Mouse (Mus musculus) cerebellum, adult 9-11 months (tissue): ENCODE results near the gene Nanos1.

ENCODE experiments used
- DNase-seq: peaks from one replicate; pipeline ENCODE4 v3.0.0; 2022

The Nanos1 gene

GRCm38 (mm10) chr19:60789452-60789851 is 33.7 kb downstream of the Nanos1 start:
- DNase-seq = no peak

GRCm38 (mm10) chr19:60789919-60790506 is 34.2 kb downstream of the Nanos1 start:
- peak; percentile 70 for DNase-seq

GRCm38 (mm10) chr19:60790551-60791161 is 34.9 kb downstream of the Nanos1 start, which contains the start of gene Eif3a:
Gene Eif3a, minus strand, starts transcription at chr19:60790658.
- peak; percentile 96 for DNase-seq

GRCm38 (mm10) chr19:60791164-60791563 is 35.4 kb downstream of the Nanos1 start:
- no peak for DNase-seq

- DNase-seq = no peak
Observed at GRCm38 (mm10) chr19:60793170-60793707, 37.5 kb downstream of the Nanos1 start.

GRCm38 (mm10) chr19:60795244-60795643 is 39.5 kb downstream of the Nanos1 start:
- no peak for DNase-seq

GRCm38 (mm10) chr19:60797415-60797814 is 41.6 kb downstream of the Nanos1 start:
- no peak for DNase-seq

GRCm38 (mm10) chr19:60799867-60800569 is 44.2 kb downstream of the Nanos1 start:
- DNase-seq = no peak

- no peak for DNase-seq
Observed at GRCm38 (mm10) chr19:60804903-60805302, 49.1 kb downstream of the Nanos1 start.
